Mouse (Mus musculus) CH12.LX (cell line): ENCODE measurements around the gene Ms4a6b. TPM values are rescaled to one million over a fixed set of nuclear protein-coding genes. Genes with fewer than 3 reads are reported as not detected.
"Not testable (repeated sequence)": the region's sequence is repeated elsewhere in the genome, so short reads cannot be mapped to it uniquely, and the experiment has no call there.

Experiments used
- DNase-seq: peaks from one replicate; pipeline ENCODE4 v3.0.0-alpha.2; 2013; ENCODE audit errors: extremely low read depth
- H3K27ac ChIP-seq: 2 replicates; pipeline ENCODE4 v1.5.1; 2012; ENCODE audit warnings: low read depth, mild to moderate bottlenecking, control low read depth, moderate library complexity; ENCODE audit not compliant: insufficient read depth
- H3K27me3 ChIP-seq: replicated peaks from 2 replicates; pipeline ENCODE3; 2012; ENCODE audit warnings: inconsistent platforms
- H3K36me3 ChIP-seq, 2 experiments: replicated peaks in 1 of 2; 2 replicates each; pipeline versions ENCODE3 to v1.6.1; 2012; ENCODE audit warnings: inconsistent platforms in 1 of 2, low read length in 1 of 2, mild to moderate bottlenecking in 1 of 2, mixed read lengths in 1 of 2, moderate library complexity in 1 of 2; ENCODE audit not compliant: control insufficient read depth in 1 of 2, insufficient read depth in 1 of 2
- H3K4me1 ChIP-seq, 2 experiments: 2 replicates each; pipeline ENCODE4 v1.6.1; 2012; ENCODE audit warnings: inconsistent platforms in 1 of 2, moderate library complexity in 1 of 2; ENCODE audit not compliant: insufficient read depth in 2 of 2, control insufficient read depth in 1 of 2
- H3K4me2 ChIP-seq: 2 replicates; pipeline ENCODE4 v1.6.1; 2012; ENCODE audit warnings: low read depth, mild to moderate bottlenecking, control low read depth; ENCODE audit not compliant: poor library complexity, insufficient read depth, severe bottlenecking
- H3K4me3 ChIP-seq, 3 experiments: fragments of 150-350 bp in 1 of 3; sonication (generic) in 1 of 3; replicated peaks in 1 of 3; 2 replicates each; pipeline versions ENCODE3 to v1.5.1; 2011 to 2012; ENCODE audit warnings: low read depth in 2 of 3, low read length in 2 of 3, mild to moderate bottlenecking in 2 of 3, moderate library complexity in 2 of 3, control low read depth in 1 of 3, improper control_type of control experiment in 1 of 3, inconsistent platforms in 1 of 3, mixed read lengths in 1 of 3; ENCODE audit not compliant: poor library complexity in 1 of 3
- H3K79me2 ChIP-seq: replicated peaks from 2 replicates; pipeline ENCODE4 v1.6.1; 2012; ENCODE audit warnings: mild to moderate bottlenecking, moderate library complexity; ENCODE audit not compliant: control insufficient read depth, poor library complexity, insufficient read depth, severe bottlenecking; ENCODE audit errors: extremely low read depth
- H3K9ac ChIP-seq: 2 replicates; pipeline ENCODE4 v1.6.1; 2012; ENCODE audit warnings: low read depth, mild to moderate bottlenecking, control low read depth, moderate library complexity; ENCODE audit not compliant: insufficient read depth
- H3K9me3 ChIP-seq: replicated peaks from 2 replicates; pipeline ENCODE3; 2012; ENCODE audit warnings: low read length, inconsistent platforms, mixed read lengths
- BHLHE40 ChIP-seq: IDR thresholded peaks from 2 replicates; pipeline ENCODE4 v1.6.1; 2011; ENCODE audit warnings: mild to moderate bottlenecking, low read depth, low read length, improper control_type of control experiment
- E2F4 ChIP-seq: IDR thresholded peaks from 2 replicates; pipeline ENCODE4 v1.6.1; 2011; ENCODE audit warnings: low read depth, low read length, improper control_type of control experiment; ENCODE audit not compliant: insufficient replicate concordance
- ELF1 ChIP-seq: IDR thresholded peaks from 2 replicates; pipeline ENCODE4 v1.6.1; 2014; ENCODE audit warnings: low read depth, mild to moderate bottlenecking, inconsistent platforms, low read length, improper control_type of control experiment
- EP300 ChIP-seq: IDR thresholded peaks from 2 replicates; pipeline ENCODE4 v1.6.1; 2011; ENCODE audit warnings: low read length, improper control_type of control experiment
- ETS1 ChIP-seq: conservative IDR thresholded peaks from 2 replicates; pipeline ENCODE4 v1.6.1; 2012; ENCODE audit warnings: low read depth, mild to moderate bottlenecking, inconsistent platforms, low read length, improper control_type of control experiment, moderate library complexity
- GABPA ChIP-seq: IDR thresholded peaks from 2 replicates; pipeline ENCODE4 v1.6.1; 2012; ENCODE audit warnings: low read depth, low read length, improper control_type of control experiment, inconsistent platforms; ENCODE audit not compliant: insufficient replicate concordance
- HCFC1 ChIP-seq: IDR thresholded peaks from 2 replicates; pipeline ENCODE4 v1.6.1; 2012; ENCODE audit warnings: low read depth, mild to moderate bottlenecking, inconsistent platforms, low read length, improper control_type of control experiment
- IRF4 ChIP-seq: IDR thresholded peaks from 2 replicates; pipeline ENCODE4 v1.6.1; 2014; ENCODE audit warnings: low read depth, mild to moderate bottlenecking, inconsistent platforms, low read length, improper control_type of control experiment
- MAFK ChIP-seq: IDR thresholded peaks from 2 replicates; pipeline ENCODE4 v1.6.1; 2011; ENCODE audit warnings: low read length, improper control_type of control experiment; ENCODE audit not compliant: insufficient replicate concordance
- MAZ ChIP-seq: IDR thresholded peaks from 2 replicates; pipeline ENCODE4 v1.6.1; 2012; ENCODE audit warnings: low read depth, mild to moderate bottlenecking, inconsistent platforms, low read length, improper control_type of control experiment, moderate library complexity
- MXI1 ChIP-seq: IDR thresholded peaks from 2 replicates; pipeline ENCODE4 v1.6.1; 2011; ENCODE audit warnings: mild to moderate bottlenecking, low read depth, low read length, improper control_type of control experiment
- MYC ChIP-seq: IDR thresholded peaks from 2 replicates; pipeline ENCODE4 v1.6.1; 2011; ENCODE audit warnings: low read depth, mild to moderate bottlenecking, improper control_type of control experiment, low read length
- NELFE ChIP-seq: IDR thresholded peaks from 2 replicates; pipeline ENCODE4 v1.6.1; 2011; ENCODE audit warnings: low read depth, low read length, improper control_type of control experiment
- NRF1 ChIP-seq: IDR thresholded peaks from 2 replicates; pipeline ENCODE4 v1.6.1; 2014; ENCODE audit warnings: low read depth, mild to moderate bottlenecking, inconsistent platforms, low read length, improper control_type of control experiment, moderate library complexity
- POLR2AphosphoS2 ChIP-seq: IDR thresholded peaks from 2 replicates; pipeline ENCODE4 v1.6.1; 2011; ENCODE audit warnings: low read depth, low read length, improper control_type of control experiment
- RAD21 ChIP-seq: IDR thresholded peaks from 2 replicates; pipeline ENCODE4 v1.6.1; 2011; ENCODE audit warnings: low read depth, mild to moderate bottlenecking, low read length, improper control_type of control experiment, moderate library complexity
- RCOR1 ChIP-seq: conservative IDR thresholded peaks from 2 replicates; pipeline ENCODE4 v1.6.1; 2012; ENCODE audit warnings: low read depth, mild to moderate bottlenecking, inconsistent platforms, low read length, improper control_type of control experiment
- SIN3A ChIP-seq: IDR thresholded peaks from 2 replicates; pipeline ENCODE4 v1.6.1; 2012; ENCODE audit warnings: low read length, improper control_type of control experiment, inconsistent platforms
- SMC3 ChIP-seq: IDR thresholded peaks from 2 replicates; pipeline ENCODE4 v1.6.1; 2011; ENCODE audit warnings: low read depth, low read length, improper control_type of control experiment
- TBP ChIP-seq: conservative IDR thresholded peaks from 2 replicates; pipeline ENCODE4 v1.6.1; 2011; ENCODE audit warnings: low read depth, low read length, improper control_type of control experiment
- UBTF ChIP-seq: IDR thresholded peaks from 2 replicates; pipeline ENCODE4 v1.6.1; 2012; ENCODE audit warnings: low read depth, mild to moderate bottlenecking, inconsistent platforms, low read length, improper control_type of control experiment, moderate library complexity
- USF2 ChIP-seq: conservative IDR thresholded peaks from 2 replicates; pipeline ENCODE4 v1.6.1; 2011; ENCODE audit warnings: low read depth, low read length, improper control_type of control experiment
- ZC3H11A ChIP-seq: IDR thresholded peaks from 2 replicates; pipeline ENCODE4 v1.6.1; 2012; ENCODE audit warnings: low read depth, mild to moderate bottlenecking, inconsistent platforms, low read length, improper control_type of control experiment
- ZKSCAN1 ChIP-seq: IDR thresholded peaks from 2 replicates; pipeline ENCODE4 v1.6.1; 2012; ENCODE audit warnings: low read depth, inconsistent platforms, low read length, improper control_type of control experiment, borderline replicate concordance
- ZMIZ1 ChIP-seq: IDR thresholded peaks from 2 replicates; pipeline ENCODE4 v1.6.1; 2012; ENCODE audit warnings: low read depth, mild to moderate bottlenecking, inconsistent platforms, low read length, improper control_type of control experiment
- dilution Hi-C: fragments of 300-500 bp; cut with MboI; formaldehyde crosslinking; loops from 2 replicates; pipeline ENCODE4 v1.14.3; 2020; ENCODE audit warnings: low sequenced_read_pairs; ENCODE audit not compliant: extremely low pct_unique_long_range_greater_than_20kb, extremely low pct_ligation_motif_present
- in situ Hi-C: fragments of 300-500 bp; cut with MboI; formaldehyde crosslinking; loops from 3 replicates; pipeline ENCODE4 v1.14.3; 2019; ENCODE audit warnings: low sequenced_read_pairs, low pct_ligation_motif_present, low pct_unique_long_range_greater_than_20kb, mixed read lengths
- polyA plus RNA-seq: library from polyadenylated mRNA; unstranded; fragments of >175 nt; gene quantifications from 2 replicates; pipeline ENCODE4 v1.2.1, GENCODE M21; 2012; ENCODE audit warnings: low read depth; ENCODE audit not compliant: insufficient read length
- total RNA-seq, 2 experiments: library from RNA; depleted of rRNA; stranded (reverse); fragments of 300-350 nt in 1 of 2; fragments of >200 nt in 1 of 2; gene quantifications; 2 replicates each; pipeline ENCODE4 v1.2.3; 2012 to 2014

Ms4a6b gene
- total and polyA plus RNA-seq, 3 experiments: 0.55 to 1.9 (median 1.6) TPM

DNA sequence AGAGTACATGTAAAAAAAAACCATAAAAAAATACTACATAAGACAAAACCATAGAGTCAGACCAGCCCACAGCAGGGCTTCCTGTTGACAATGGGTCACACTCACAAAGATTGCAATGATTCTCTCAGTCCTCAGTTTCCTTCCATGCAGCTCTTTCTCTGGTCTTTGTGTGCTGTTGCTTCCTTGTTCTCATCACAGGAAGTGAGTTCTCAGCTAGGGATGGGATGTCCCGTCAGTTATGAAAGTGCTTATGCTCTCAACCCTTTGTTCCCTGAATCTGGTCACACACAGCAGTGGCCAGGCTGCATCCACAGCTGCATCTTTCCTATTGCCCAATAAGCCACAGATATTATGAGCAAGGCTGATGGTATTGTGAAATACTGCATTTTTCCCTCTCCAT is 2.9 kb upstream of the Ms4a6b start:
- no peak overlapping the region for H3K27ac ChIP-seq
- no peaks in the 10 kb centered on the region for H3K79me2 ChIP-seq
- no peak for DNase-seq
- H3K27me3 ChIP-seq: no peaks in the 10 kb centered on the region
- H3K4me2 ChIP-seq: no peak overlapping the region
- H3K9me3 ChIP-seq: no peaks in the 10 kb centered on the region
- peaks cover 2 to 30% of the 10 kb centered on the region in 2 experiments for H3K4me1 ChIP-seq
- no peaks in the 10 kb centered on the region for H3K36me3 ChIP-seq
- in situ Hi-C loops (no loop called here), dilution Hi-C loops (no loop called here)
- no peak overlapping the region for H3K9ac ChIP-seq
- H3K4me3 ChIP-seq: no peak overlapping the region
- TF ChIP-seq BHLHE40 (no peak), IRF4 (no peak), ETS1 (no peak), GABPA (no peak), MXI1 (no peak), EP300 (no peak), NELFE (no peak), POLR2AphosphoS2 (no peak), RAD21 (no peak), UBTF (no peak), HCFC1 (no peak), ELF1 (no peak), MAFK (no peak), SIN3A (no peak), TBP (no peak), ZC3H11A (no peak), NRF1 (no peak), MAZ (no peak), E2F4 (no peak)

GRCm38 (mm10) chr19:11516845-11517244 is 533 bp downstream of the Ms4a6b start:
- no peak for TF ChIP-seq ZMIZ1
- no peak for TF ChIP-seq E2F4
- TF ChIP-seq HCFC1: no peak
- TF ChIP-seq MYC: no peak
- TF ChIP-seq MAZ: no peak
- TF ChIP-seq RCOR1: no peak
- no peak for TF ChIP-seq TBP
- TF ChIP-seq USF2: no peak
- TF ChIP-seq ETS1: no peak
- TF ChIP-seq RAD21: no peak
- TF ChIP-seq BHLHE40: no peak
- TF ChIP-seq IRF4: no peak
- no peak for TF ChIP-seq ZKSCAN1
- TF ChIP-seq UBTF: no peak
- no peak for TF ChIP-seq NRF1
- TF ChIP-seq GABPA: no peak
- TF ChIP-seq SMC3: no peak
- TF ChIP-seq ELF1: no peak
- TF ChIP-seq, all 38 proteins: peak for 0
- in situ Hi-C loops: no loop called here
- no peak overlapping the region for H3K9ac ChIP-seq
- no peak overlapping the region for H3K27ac ChIP-seq
- no peak overlapping the region for H3K4me3 ChIP-seq
- H3K79me2 ChIP-seq: no peaks in the 10 kb centered on the region
- no peak for DNase-seq
- peaks cover 2 to 36% of the 10 kb centered on the region in 2 experiments for H3K4me1 ChIP-seq
- no peaks in the 10 kb centered on the region for H3K36me3 ChIP-seq
- dilution Hi-C loops: no loop called here
- no peak overlapping the region for H3K4me2 ChIP-seq
- no peaks in the 10 kb centered on the region for H3K27me3 ChIP-seq
- no peaks in the 10 kb centered on the region for H3K9me3 ChIP-seq

- H3K79me2 ChIP-seq, H3K27me3 ChIP-seq, H3K27ac ChIP-seq, H3K4me3 ChIP-seq, dilution Hi-C loops, DNase-seq, H3K36me3 ChIP-seq, H3K4me2 ChIP-seq, H3K9ac ChIP-seq, in situ Hi-C loops, H3K9me3 ChIP-seq: not testable (repeated sequence)
- H3K4me1 ChIP-seq: peaks cover 2 to 36% of the 10 kb centered on the region in 2 experiments
These were observed 1.1 kb downstream of the Ms4a6b start for GRCm38 (mm10) chr19:11517373-11517772.
